Mouse (Mus musculus) embryonic facial prominence, embryonic 12.5 days (tissue): Measurements from ENCODE around the gene Naa16. TPM values are rescaled to one million over a fixed set of nuclear protein-coding genes. Genes with fewer than 3 reads are reported as not detected.
A peak's percentile ranks its signal among the peaks of the same experiment; 100 is the strongest.

Source experiments
- ATAC-seq: fragments of 200-750 bp; cut with Nextera tagmentation; 2 replicates; pipeline ENCODE4 v1.8.0; 2017; ENCODE audit not compliant: insufficient number of reproducible peaks, insufficient read depth, low FRiP score, low TSS enrichment
- H3K27ac ChIP-seq: fragments of 300-500 bp; sonication (generic); 2 replicates; pipeline ENCODE4 v1.5.1; 2016; ENCODE audit warnings: mild to moderate bottlenecking
- H3K27me3 ChIP-seq: fragments of 300-500 bp; sonication (generic); 2 replicates; pipeline ENCODE4 v1.6.1; 2016; ENCODE audit warnings: mild to moderate bottlenecking, moderate library complexity
- H3K36me3 ChIP-seq: fragments of 300-500 bp; sonication (generic); 2 replicates; pipeline ENCODE4 v1.6.1; 2016; ENCODE audit warnings: mild to moderate bottlenecking
- H3K4me1 ChIP-seq: fragments of 300-500 bp; sonication (generic); 2 replicates; pipeline ENCODE4 v1.6.1; 2016
- H3K4me2 ChIP-seq: fragments of 300-500 bp; sonication (generic); replicated peaks from 2 replicates; pipeline ENCODE4 v1.6.1; 2016; ENCODE audit warnings: mild to moderate bottlenecking, moderate library complexity
- H3K4me3 ChIP-seq: fragments of 300-500 bp; sonication (generic); 2 replicates; pipeline ENCODE4 v1.5.1; 2016; ENCODE audit warnings: mild to moderate bottlenecking
- H3K9ac ChIP-seq: fragments of 300-500 bp; sonication (generic); 2 replicates; pipeline ENCODE4 v1.6.1; 2016; ENCODE audit warnings: mild to moderate bottlenecking, moderate library complexity
- H3K9me3 ChIP-seq: fragments of 300-500 bp; sonication (generic); 2 replicates; pipeline ENCODE4 v1.6.1; 2016; ENCODE audit warnings: mild to moderate bottlenecking, moderate library complexity
- WGBS: fragments of 180-500 bp; shearing (Covaris S2); methylation state at CpG from one replicate; pipeline ENCODE4 v1.1.7; 2016; 5-methylcytosine and 5-hydroxymethylcytosine counted together
- polyA plus RNA-seq: library from polyadenylated mRNA; unstranded; fragments of >200 nt; fragmentation: Nextera tagmentation; extraction: Ambion mirVana; gene quantifications from 2 replicates; pipeline ENCODE4 v1.2.1, GENCODE M21; 2016

Naa16 gene
- polyA plus RNA-seq, 1 experiment from 2014 or later, result 50.1 TPM

- no peaks in the 10 kb centered on the region for H3K36me3 ChIP-seq
- ATAC-seq, result no peak
- H3K27me3 ChIP-seq, result no peaks in the 10 kb centered on the region
- no peaks in the 10 kb centered on the region for H3K9me3 ChIP-seq
- H3K4me1 ChIP-seq, result peaks cover 67% of the 10 kb centered on the region
- peak overlapping the region; percentile 7; the same call in 1 of the 2 replicates for H3K4me2 ChIP-seq
- H3K4me3 ChIP-seq, result no peak overlapping the region
- no peak overlapping the region for H3K27ac ChIP-seq
- no peak overlapping the region for H3K9ac ChIP-seq
- WGBS, result 84% methylated on average over 9 of the region's 9 CpGs
These were observed 95.0 kb downstream of the Naa16 start for GRCm38 (mm10) chr14:79295579-79295978.

DNA sequence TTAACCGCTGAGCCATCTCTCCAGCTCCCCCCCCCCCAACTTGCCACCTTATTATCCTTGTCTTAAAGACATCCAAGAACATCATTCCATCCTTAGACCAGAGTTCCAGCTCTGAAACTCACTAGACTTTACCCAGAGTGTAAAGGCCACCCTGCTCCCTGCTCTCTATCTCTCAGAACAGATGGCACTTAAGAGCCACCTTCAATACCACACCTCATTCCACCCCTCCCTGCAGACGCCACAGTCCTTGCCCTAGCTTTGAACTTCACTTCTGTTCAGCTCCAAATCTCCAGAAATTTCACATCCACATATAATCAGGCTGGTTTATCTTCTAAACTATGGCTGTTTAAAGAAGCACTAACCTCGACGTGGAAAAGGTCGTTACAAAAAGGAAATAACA, 95.6 kb downstream of the Naa16 start:
- no peak overlapping the region for H3K4me3 ChIP-seq
- WGBS, result 78% methylated on average over 5 of the region's 5 CpGs
- H3K36me3 ChIP-seq, result no peaks in the 10 kb centered on the region
- no peaks in the 10 kb centered on the region for H3K27me3 ChIP-seq
- no peak for ATAC-seq
- H3K9me3 ChIP-seq, result no peaks in the 10 kb centered on the region
- H3K4me1 ChIP-seq, result peaks cover 67% of the 10 kb centered on the region
- H3K9ac ChIP-seq, result no peak overlapping the region
- H3K27ac ChIP-seq, result no peak overlapping the region
- H3K4me2 ChIP-seq, result no peak overlapping the region

DNA sequence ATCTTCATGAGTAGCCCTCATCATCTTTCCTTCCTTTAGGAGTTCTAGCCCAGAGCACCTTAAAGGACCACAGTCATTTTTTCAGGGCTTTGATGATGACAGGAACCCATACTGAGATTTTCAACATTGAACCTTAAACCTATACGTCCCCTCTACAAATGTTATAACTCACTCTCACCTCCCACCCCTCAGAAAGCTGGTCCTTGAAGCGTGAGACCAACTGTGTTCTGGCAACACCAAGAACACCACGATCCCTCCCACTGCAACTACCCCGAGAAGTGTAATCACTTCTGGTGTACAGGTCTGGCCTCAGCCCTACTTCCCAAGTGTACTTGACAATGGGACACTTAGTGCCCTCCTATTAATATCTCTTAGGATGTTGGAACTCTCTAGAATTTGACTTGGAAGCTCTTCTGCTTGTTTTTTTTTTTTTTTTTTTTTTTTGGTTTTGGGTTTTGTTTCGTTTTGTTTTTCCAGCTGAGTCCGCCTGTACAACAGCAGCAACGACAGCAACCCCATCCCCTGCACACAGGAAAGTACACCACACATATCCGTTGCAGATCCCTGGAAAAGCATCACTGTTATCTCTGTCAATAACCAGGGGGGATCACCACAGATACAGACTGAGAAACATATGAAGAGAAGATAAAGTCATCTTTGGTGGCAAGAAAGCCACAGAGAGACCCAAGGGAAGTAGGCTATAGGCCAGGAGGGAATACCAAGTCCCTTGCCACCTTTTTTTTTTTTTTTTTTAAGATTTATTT, 96.3 kb downstream of the Naa16 start:
- Histone ChIP-seq H3K27ac (no peak overlapping the region), H3K9ac (no peak overlapping the region), H3K4me3 (no peak overlapping the region), H3K4me2 (no peak overlapping the region), H3K36me3 (no peaks in the 10 kb centered on the region), H3K27me3 (no peaks in the 10 kb centered on the region), H3K4me1 (peaks cover 65% of the 10 kb centered on the region), H3K9me3 (no peaks in the 10 kb centered on the region)
- 78% methylated on average over 8 of the region's 8 CpGs for WGBS
- no peak for ATAC-seq

DNA sequence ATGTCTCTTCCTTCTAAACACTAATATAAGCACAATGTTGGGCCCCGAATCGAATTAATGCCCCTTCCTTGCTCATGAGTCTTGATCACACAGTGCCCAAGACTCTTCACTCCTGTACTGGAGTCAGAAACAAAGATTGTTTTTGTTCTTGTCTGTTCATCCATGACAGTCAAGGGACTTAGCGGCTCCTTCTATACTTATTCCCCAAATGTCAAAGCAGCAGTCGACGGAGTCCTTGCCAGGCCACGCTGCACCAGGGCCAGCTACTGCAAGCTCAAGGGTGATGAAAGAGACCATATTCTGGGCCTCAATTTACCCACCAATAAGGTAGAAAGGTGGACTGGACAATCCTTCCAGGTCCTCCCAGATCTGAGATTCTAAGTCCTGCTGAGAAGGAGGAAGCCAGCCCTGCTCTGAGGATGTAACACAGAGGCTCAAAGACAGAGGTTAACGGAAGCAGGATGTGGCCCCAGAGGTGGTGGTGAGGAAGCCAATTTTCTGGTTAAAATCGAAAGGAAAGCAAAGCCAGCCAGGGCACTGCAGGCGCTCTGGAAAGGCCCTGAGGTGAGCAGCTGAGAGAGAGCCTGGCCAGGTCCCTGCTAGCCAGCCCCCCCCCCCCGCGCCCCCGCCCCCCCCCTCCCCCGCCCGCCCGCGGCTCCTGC, 97.3 kb downstream of the Naa16 start:
- Histone ChIP-seq H3K36me3 (peaks cover 3% of the 10 kb centered on the region; the same call in 1 of the 2 replicates), H3K27me3 (no peaks in the 10 kb centered on the region), H3K9ac (no peak overlapping the region), H3K4me2 (peak overlapping the region; percentile 13; the same call in 1 of the 2 replicates), H3K27ac (no peak overlapping the region), H3K9me3 (no peaks in the 10 kb centered on the region), H3K4me1 (peaks cover 55% of the 10 kb centered on the region), H3K4me3 (no peak overlapping the region)
- WGBS, result 26% methylated on average over 11 of the region's 16 CpGs
- ATAC-seq, result no peak

GRCm38 (mm10) chr14:79291629-79292028, 98.9 kb downstream of the Naa16 start:
- Histone ChIP-seq H3K36me3 (peaks cover 5% of the 10 kb centered on the region; the same call in 1 of the 2 replicates), H3K27ac (no peak overlapping the region), H3K9ac (no peak overlapping the region), H3K27me3 (no peaks in the 10 kb centered on the region), H3K4me3 (no peak overlapping the region), H3K4me2 (no peak overlapping the region), H3K9me3 (no peaks in the 10 kb centered on the region), H3K4me1 (peaks cover 49% of the 10 kb centered on the region)
- 88% methylated on average over 4 of the region's 4 CpGs for WGBS
- ATAC-seq, result no peak

DNA sequence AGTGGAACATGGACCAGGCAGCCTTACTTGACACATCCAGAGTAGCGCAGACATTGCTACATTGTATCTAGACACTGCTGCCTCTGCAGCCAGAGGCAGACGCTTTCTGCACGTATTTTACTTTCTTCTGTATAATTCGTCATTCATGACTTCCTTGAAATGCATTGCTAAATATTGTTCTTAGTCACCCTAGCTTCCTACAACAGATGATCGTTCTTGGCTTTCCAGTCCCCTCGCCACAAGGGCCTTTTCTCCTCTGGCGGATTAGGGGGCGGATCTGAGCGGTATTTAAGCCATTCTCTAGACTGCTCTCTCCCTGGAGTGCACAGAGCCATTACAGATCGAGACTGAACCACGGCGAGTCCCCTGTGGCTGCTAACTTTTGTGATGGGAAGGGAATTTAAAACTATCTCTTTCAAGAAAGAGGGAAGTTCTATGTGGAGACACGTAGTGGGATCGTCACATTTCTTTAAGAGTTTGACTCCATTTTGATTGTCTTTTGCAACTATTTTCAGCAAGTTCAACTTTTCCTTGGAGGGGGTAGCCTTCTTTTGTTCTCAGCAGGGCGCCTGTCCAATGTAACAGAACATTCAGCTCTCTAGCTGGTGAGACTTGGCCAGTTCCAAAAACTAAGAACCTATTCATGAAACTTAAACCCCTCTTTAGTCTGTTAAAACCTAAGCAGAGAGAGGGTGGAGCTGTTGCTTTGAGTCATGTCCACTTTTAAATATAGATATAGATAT, 99.7 kb downstream of the Naa16 start:
- Histone ChIP-seq H3K27ac (no peak overlapping the region), H3K4me3 (no peak overlapping the region), H3K4me2 (0 out of 2 replicates have a peak overlapping the region, but pooled peaks have one; percentile 23), H3K4me1 (peaks cover 43% of the 10 kb centered on the region), H3K36me3 (peaks cover 5% of the 10 kb centered on the region; the same call in 1 of the 2 replicates), H3K9me3 (no peaks in the 10 kb centered on the region), H3K9ac (no peak overlapping the region), H3K27me3 (no peaks in the 10 kb centered on the region)
- WGBS, result 26% methylated on average over 15 of the region's 15 CpGs
- no peak for ATAC-seq

DNA sequence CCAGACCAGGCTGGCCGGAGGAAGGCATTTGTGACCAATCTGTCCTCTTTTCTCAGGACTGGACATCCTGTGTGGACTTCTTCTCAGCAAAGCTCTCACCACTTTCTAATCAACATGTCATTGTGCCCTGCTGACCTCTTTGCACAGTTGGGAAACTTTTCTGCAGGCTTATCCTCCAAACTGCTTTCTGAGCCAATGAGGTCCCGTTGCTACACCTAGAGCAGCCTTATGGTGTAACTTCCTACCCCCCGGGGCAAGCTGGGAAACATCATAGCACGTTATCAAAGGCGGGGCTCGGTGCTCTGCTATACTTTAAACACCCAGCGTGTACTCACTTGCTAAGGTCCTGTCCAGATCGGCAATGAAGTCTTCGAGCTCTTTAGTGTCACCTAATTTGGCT, 100.7 kb downstream of the Naa16 start:
- ATAC-seq, result 0 out of 2 replicates have a peak, but pooled peaks have one; percentile 48
- H3K4me1 ChIP-seq, result peaks cover 34% of the 10 kb centered on the region
- H3K36me3 ChIP-seq, result peaks cover 5% of the 10 kb centered on the region; the same call in 1 of the 2 replicates
- H3K27ac ChIP-seq, result no peak overlapping the region
- H3K9ac ChIP-seq, result no peak overlapping the region
- no peak overlapping the region for H3K4me3 ChIP-seq
- WGBS, result 33% methylated on average over 9 of the region's 9 CpGs
- no peak overlapping the region for H3K4me2 ChIP-seq
- H3K9me3 ChIP-seq, result no peaks in the 10 kb centered on the region
- no peaks in the 10 kb centered on the region for H3K27me3 ChIP-seq

GRCm38 (mm10) chr14:79288280-79288679, 102.3 kb downstream of the Naa16 start:
- Histone ChIP-seq H3K36me3 (peaks cover 5% of the 10 kb centered on the region; the same call in 1 of the 2 replicates), H3K9ac (no peak overlapping the region), H3K9me3 (no peaks in the 10 kb centered on the region), H3K4me1 (peaks cover 25% of the 10 kb centered on the region), H3K4me2 (no peak overlapping the region), H3K4me3 (no peak overlapping the region), H3K27me3 (no peaks in the 10 kb centered on the region), H3K27ac (no peak overlapping the region)
- ATAC-seq, result no peak
- 72% methylated on average over 3 of the region's 3 CpGs for WGBS

DNA sequence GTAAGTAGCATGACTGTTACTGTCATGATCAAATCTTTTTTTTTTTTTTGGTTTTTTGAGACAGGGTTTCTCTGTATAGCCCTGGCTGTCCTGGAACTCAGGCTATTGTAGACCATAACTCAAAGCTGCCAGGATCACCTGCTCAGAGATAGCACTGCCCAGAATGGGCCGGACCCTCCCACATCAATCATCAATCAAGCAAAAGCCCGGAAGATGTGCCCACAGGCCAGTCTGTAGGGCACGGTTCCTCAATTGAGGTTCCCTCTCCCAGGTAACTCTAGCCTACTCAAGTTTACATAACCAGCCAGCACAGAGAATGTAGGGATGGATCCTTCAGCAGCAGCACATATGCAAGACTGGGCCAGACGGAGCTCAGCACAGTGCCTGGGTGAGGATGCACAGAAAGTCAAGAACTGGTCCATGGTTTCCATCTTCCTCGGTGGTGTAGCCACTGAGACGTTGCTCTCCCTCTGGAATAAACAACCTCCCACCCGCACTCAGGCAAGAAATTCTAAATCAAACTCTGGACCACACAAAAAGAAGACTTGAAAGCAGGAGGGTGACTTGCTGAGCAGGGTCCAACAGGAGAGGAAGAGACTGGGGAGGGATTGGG, 103.2 kb downstream of the Naa16 start:
- Histone ChIP-seq H3K9me3 (no peaks in the 10 kb centered on the region), H3K4me1 (peaks cover 18% of the 10 kb centered on the region), H3K4me2 (no peak overlapping the region), H3K4me3 (no peak overlapping the region), H3K9ac (no peak overlapping the region), H3K27ac (no peak overlapping the region), H3K36me3 (peaks cover 5% of the 10 kb centered on the region; the same call in 1 of the 2 replicates), H3K27me3 (no peaks in the 10 kb centered on the region)
- 84% methylated on average over 7 of the region's 7 CpGs for WGBS
- no peak for ATAC-seq

GRCm38 (mm10) chr14:79285549-79285948, 105.0 kb downstream of the Naa16 start:
- Histone ChIP-seq H3K27ac (no peak overlapping the region), H3K9ac (no peak overlapping the region), H3K36me3 (peaks cover 5% of the 10 kb centered on the region; the same call in 1 of the 2 replicates), H3K27me3 (no peaks in the 10 kb centered on the region), H3K4me1 (peaks cover 12% of the 10 kb centered on the region), H3K9me3 (no peaks in the 10 kb centered on the region), H3K4me2 (no peak overlapping the region), H3K4me3 (no peak overlapping the region)
- no peak for ATAC-seq
- 85% methylated on average over 5 of the region's 5 CpGs for WGBS

DNA sequence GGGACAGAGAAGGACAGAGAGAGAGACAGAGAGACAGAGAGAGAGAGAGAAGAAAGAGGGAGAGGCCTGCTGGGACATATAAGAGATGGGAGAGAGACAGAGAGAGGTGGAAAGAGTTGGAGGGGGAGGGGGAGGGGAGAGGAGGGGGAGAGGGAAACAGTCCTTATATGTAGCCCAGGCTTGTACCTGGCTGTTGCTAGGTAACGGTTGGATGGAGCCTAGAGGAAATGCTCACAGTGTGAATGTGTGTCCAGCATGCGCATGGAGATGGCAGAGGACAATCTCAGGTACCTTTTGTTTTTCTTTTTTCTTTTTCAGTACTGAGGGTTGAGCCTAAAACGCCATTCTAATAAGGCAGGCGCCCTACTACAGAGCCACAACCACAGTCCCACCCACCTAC, 106.0 kb downstream of the Naa16 start:
- Histone ChIP-seq H3K36me3 (peaks cover 5% of the 10 kb centered on the region; the same call in 1 of the 2 replicates), H3K4me2 (no peak overlapping the region), H3K27ac (no peak overlapping the region), H3K9me3 (no peaks in the 10 kb centered on the region), H3K4me3 (no peak overlapping the region), H3K4me1 (peaks cover 9% of the 10 kb centered on the region), H3K27me3 (no peaks in the 10 kb centered on the region), H3K9ac (no peak overlapping the region)
- 80% methylated on average over 4 of the region's 4 CpGs for WGBS
- ATAC-seq, result no peak
